Mouse (Mus musculus) megakaryocyte, embryonic 14.5 days (primary cell): ENCODE results near the gene 1110008L16Rik. TPM values are rescaled to one million over a fixed set of nuclear protein-coding genes. Genes with fewer than 3 reads are reported as not detected.
"Not testable (repeated sequence)": the region's sequence is repeated elsewhere in the genome, so short reads cannot be mapped to it uniquely, and the experiment has no call there.

ENCODE experiments used
- H3K27me3 ChIP-seq: replicated peaks from 2 replicates; pipeline ENCODE3; 2012; ENCODE audit warnings: inconsistent platforms
- H3K36me3 ChIP-seq: replicated peaks from 2 replicates; pipeline ENCODE3; 2012; ENCODE audit warnings: low read length, inconsistent platforms, mixed read lengths
- H3K4me1 ChIP-seq: 2 replicates; pipeline ENCODE4 v1.6.1; 2012; ENCODE audit warnings: inconsistent platforms
- H3K4me3 ChIP-seq: replicated peaks from 2 replicates; pipeline ENCODE3; 2012; ENCODE audit warnings: moderate library complexity, mild to moderate bottlenecking, inconsistent platforms
- H3K9me3 ChIP-seq: 2 replicates; pipeline ENCODE4 v1.6.1; 2012; ENCODE audit warnings: inconsistent platforms
- FLI1 ChIP-seq: IDR thresholded peaks from 2 replicates; pipeline ENCODE4 v1.6.1; 2012; ENCODE audit warnings: low read length, inconsistent platforms, mixed read lengths
- GATA1 ChIP-seq: IDR thresholded peaks from 3 replicates; pipeline ENCODE4 v1.6.1; 2012; ENCODE audit warnings: mixed read lengths, low read length, inconsistent platforms, borderline replicate concordance
- polyA plus RNA-seq: library from polyadenylated mRNA; stranded (reverse); fragments of >175 nt; gene quantifications from 2 replicates; pipeline ENCODE4 v1.2.3, GENCODE M21; 2012; ENCODE audit warnings: low replicate concordance; ENCODE audit not compliant: insufficient read depth

The 1110008L16Rik gene
- polyA plus RNA-seq, 1 experiment: 0.79 TPM

GRCm38 (mm10) chr12:55307566-55307965 is 8.2 kb downstream of the 1110008L16Rik start:
- H3K27me3 ChIP-seq: no peaks in the 10 kb centered on the region
- peaks cover 62% of the 10 kb centered on the region for H3K36me3 ChIP-seq
- H3K4me3 ChIP-seq: no peak overlapping the region
- no peak for TF ChIP-seq FLI1
- no peak for TF ChIP-seq GATA1
- H3K9me3 ChIP-seq: no peaks in the 10 kb centered on the region
- peaks cover 20% of the 10 kb centered on the region for H3K4me1 ChIP-seq

- peaks cover 66% of the 10 kb centered on the region for H3K36me3 ChIP-seq
- TF ChIP-seq FLI1 (no peak), GATA1 (no peak)
- H3K4me3 ChIP-seq: no peak overlapping the region
Measured at GRCm38 (mm10) chr12:55308731-55309130, 9.4 kb downstream of the 1110008L16Rik start.

DNA sequence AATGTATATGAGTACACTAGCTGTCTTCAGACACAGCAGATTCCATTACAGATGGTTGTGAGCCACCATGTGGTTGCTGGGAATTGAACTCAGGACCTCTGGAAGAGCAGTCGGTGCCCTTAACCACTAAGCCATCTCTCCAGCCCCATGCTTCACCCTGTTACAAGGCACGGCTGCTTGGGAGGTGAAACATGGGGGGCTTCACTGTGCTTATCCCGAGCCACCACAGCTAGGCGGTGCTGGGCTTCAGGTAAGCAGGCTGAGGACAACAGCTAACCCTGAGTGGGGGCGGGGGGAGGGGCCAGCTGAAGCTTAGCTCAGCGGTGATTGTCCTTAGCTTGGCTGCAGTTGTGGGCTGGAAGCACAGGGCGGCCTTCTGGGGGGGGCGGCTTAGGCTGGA is 10.1 kb downstream of the 1110008L16Rik start:
- no peak overlapping the region for H3K4me3 ChIP-seq
- H3K9me3 ChIP-seq: no peaks in the 10 kb centered on the region
- peaks cover 10% of the 10 kb centered on the region; the same call in 1 of the 2 replicates for H3K4me1 ChIP-seq
- H3K36me3 ChIP-seq: peaks cover 72% of the 10 kb centered on the region
- no peaks in the 10 kb centered on the region for H3K27me3 ChIP-seq
- TF ChIP-seq GATA1 (no peak), FLI1 (no peak)

More at GRCm38 (mm10) chr12:55308731-55309130, 9.4 kb downstream of the 1110008L16Rik start:
- no peaks in the 10 kb centered on the region for H3K9me3 ChIP-seq
- no peaks in the 10 kb centered on the region for H3K27me3 ChIP-seq
- H3K4me1 ChIP-seq: peaks cover 16% of the 10 kb centered on the region

DNA sequence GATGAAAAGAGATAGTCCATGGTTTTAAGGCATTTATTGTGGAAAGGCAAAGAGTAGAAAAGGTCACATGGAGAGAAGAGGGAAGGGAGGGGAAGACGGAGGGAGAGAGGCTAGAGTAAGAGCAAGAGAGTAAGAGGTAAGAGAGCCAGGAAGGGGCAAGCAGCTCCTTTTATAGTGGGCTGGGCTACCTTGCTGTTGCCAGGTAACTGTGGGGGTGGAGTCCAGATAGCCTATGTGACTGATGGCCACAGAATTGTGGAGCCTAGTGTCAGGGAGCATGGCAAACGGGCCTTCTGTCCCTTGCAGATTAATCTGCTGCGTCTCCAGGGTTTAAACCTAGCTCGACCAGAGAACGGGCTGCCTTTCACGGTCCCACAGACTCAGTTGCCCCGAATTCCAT is 12.5 kb downstream of the 1110008L16Rik start:
- peaks cover 67% of the 10 kb centered on the region for H3K36me3 ChIP-seq
- no peaks in the 10 kb centered on the region for H3K9me3 ChIP-seq
- peaks cover 21% of the 10 kb centered on the region for H3K4me1 ChIP-seq
- H3K4me3 ChIP-seq: no peak overlapping the region
- no peaks in the 10 kb centered on the region for H3K27me3 ChIP-seq
- no peak for TF ChIP-seq GATA1
- no peak for TF ChIP-seq FLI1

DNA sequence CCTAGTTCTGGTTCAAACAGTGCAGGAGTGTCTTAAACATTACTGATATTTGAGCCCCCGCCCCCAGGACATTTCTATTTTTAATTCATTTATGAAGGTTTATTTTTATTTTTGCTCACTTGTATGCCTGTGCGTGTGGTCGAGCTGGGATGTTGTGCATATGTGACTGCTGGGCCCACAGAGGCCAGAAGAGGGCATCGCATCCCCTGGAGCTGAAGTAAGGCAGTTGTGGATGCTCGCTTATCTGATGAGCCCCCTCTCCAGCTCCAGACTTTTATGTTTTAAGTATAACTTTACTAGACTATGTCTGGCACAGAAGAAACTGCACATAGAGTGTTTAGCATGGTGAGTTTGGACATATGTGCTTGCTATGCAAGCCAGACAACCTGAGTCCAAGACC is 14.5 kb downstream of the 1110008L16Rik start:
- H3K4me1 ChIP-seq: peaks cover 15% of the 10 kb centered on the region
- peaks cover 62% of the 10 kb centered on the region for H3K36me3 ChIP-seq
- TF ChIP-seq FLI1 (no peak), GATA1 (no peak)
- no peaks in the 10 kb centered on the region for H3K27me3 ChIP-seq
- no peaks in the 10 kb centered on the region for H3K9me3 ChIP-seq
- H3K4me3 ChIP-seq: no peak overlapping the region

GRCm38 (mm10) chr12:55315192-55315591 is 15.8 kb downstream of the 1110008L16Rik start:
- no peak for TF ChIP-seq FLI1
- no peak for TF ChIP-seq GATA1

DNA sequence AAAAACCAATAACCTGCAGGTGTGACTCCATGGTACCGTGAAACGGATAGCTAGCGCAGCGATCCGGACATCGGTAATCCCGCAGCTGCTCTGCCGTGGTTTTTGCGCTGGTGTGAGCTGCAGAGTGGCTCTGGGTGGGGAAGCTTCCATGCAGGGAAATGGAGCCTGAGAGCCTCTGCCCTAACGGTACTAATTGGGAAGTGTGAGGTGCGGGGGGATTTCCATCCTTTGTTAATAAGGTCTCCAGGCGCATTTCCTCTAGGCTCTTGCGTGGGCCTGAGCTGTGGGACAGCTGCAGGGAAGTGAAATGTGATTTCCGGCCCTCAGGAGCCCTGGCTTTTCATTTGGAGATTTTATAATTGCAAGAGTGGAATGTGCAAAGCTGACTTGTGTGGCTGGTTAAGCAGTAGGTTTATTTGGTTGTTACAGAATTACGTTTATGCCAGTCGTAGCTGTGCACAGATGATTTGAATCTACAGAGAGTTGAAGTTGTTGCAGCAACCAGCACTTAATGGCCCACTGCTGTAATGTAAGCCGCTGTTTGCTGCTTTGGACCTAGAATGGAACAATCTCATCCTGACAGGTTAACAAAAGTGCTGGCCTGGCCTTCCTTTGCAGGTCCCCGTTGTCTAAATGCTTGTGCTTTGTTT is 22.4 kb downstream of the 1110008L16Rik start:
- peaks cover 43% of the 10 kb centered on the region for H3K36me3 ChIP-seq
- H3K27me3 ChIP-seq: no peaks in the 10 kb centered on the region
- TF ChIP-seq GATA1 (no peak), FLI1 (no peak)
- peaks cover 19% of the 10 kb centered on the region for H3K4me1 ChIP-seq
- no peak overlapping the region for H3K4me3 ChIP-seq
- H3K9me3 ChIP-seq: no peaks in the 10 kb centered on the region

More at GRCm38 (mm10) chr12:55315192-55315591, 15.8 kb downstream of the 1110008L16Rik start:
- Histone ChIP-seq H3K4me1 (peaks cover 15% of the 10 kb centered on the region), H3K27me3 (no peaks in the 10 kb centered on the region), H3K36me3 (peaks cover 60% of the 10 kb centered on the region), H3K9me3 (no peaks in the 10 kb centered on the region), H3K4me3 (no peak overlapping the region)

DNA sequence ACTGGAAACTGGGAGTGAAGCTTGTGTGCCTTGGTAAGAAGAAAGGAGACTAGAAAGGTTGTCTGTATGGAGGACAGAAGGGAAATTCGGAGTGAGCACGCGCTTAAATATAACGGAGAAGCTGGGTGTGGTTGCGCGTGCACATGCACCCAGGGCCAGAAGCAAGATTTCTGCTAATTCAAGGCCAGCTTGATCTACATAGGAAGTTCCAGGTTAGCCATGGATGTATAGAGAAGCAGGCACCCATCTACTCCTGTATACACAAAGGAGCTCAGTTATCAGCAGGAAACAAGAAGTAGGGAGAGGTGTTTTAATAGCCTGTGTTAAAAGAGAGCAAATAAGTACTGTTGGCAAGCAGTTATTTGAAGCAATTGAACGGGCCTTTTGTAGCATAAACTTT is 26.3 kb downstream of the 1110008L16Rik start:
- Histone ChIP-seq H3K4me1 (peaks cover 40% of the 10 kb centered on the region), H3K9me3 (no peaks in the 10 kb centered on the region), H3K36me3 (peaks cover 40% of the 10 kb centered on the region), H3K4me3 (no peak overlapping the region), H3K27me3 (no peaks in the 10 kb centered on the region)
- TF ChIP-seq GATA1 (no peak), FLI1 (no peak)

DNA sequence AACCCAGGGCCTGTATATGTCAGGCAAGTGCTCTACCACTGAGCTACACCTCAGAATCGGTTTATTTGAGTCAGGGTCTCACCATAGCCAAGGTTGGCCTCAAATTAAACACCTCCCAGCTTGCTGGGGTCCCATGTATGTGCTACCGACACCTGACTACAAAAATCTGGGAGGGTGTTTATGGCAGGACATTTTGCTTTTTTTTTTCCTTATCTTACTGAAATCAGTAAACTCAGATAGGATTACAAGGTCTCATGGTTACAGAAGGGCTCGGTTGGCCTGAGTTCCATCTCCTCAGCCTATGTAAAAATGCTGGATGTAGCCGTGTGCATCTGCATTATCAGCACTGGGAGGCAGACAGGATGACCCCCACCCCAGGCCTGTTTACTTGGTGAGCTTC is 29.4 kb downstream of the 1110008L16Rik start:
- no peaks in the 10 kb centered on the region for H3K27me3 ChIP-seq
- peaks cover 41% of the 10 kb centered on the region for H3K4me1 ChIP-seq
- H3K36me3 ChIP-seq: peaks cover 39% of the 10 kb centered on the region
- H3K9me3 ChIP-seq: no peaks in the 10 kb centered on the region
- peak overlapping the region; percentile 71 for H3K4me3 ChIP-seq
- TF ChIP-seq GATA1: no peak
- TF ChIP-seq FLI1: no peak

GRCm38 (mm10) chr12:55329351-55329750 is 30.0 kb downstream of the 1110008L16Rik start:
- H3K36me3 ChIP-seq: peaks cover 39% of the 10 kb centered on the region
- H3K27me3 ChIP-seq: no peaks in the 10 kb centered on the region
- H3K4me3 ChIP-seq: peak overlapping the region; percentile 76
- TF ChIP-seq GATA1 (no peak), FLI1 (no peak)
- H3K9me3 ChIP-seq: no peaks in the 10 kb centered on the region
- H3K4me1 ChIP-seq: peaks cover 39% of the 10 kb centered on the region

DNA sequence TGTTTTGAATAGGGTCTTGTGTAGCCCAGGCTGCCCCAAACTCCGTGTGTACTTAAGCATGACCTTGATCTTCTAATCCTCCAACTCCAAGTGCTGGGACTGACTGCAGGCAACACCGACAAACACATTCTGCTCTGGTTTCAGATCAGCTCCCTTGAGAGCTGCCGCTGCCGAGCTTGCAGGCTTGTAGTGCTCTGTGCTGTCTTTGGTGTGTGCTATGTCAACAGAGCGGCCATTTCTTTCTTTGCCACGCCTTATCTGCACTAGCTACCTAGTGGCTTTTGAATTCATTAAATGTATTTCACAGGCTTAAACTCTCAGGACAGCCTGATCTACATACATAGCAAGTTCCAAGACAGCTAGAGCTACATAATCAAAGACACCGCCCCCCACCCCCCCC is 34.3 kb downstream of the 1110008L16Rik start:
- no peaks in the 10 kb centered on the region for H3K27me3 ChIP-seq
- H3K36me3 ChIP-seq: peaks cover 35% of the 10 kb centered on the region
- peaks cover 17% of the 10 kb centered on the region for H3K4me1 ChIP-seq
- no peak overlapping the region for H3K4me3 ChIP-seq
- TF ChIP-seq FLI1 (no peak), GATA1 (no peak)
- H3K9me3 ChIP-seq: no peaks in the 10 kb centered on the region

DNA sequence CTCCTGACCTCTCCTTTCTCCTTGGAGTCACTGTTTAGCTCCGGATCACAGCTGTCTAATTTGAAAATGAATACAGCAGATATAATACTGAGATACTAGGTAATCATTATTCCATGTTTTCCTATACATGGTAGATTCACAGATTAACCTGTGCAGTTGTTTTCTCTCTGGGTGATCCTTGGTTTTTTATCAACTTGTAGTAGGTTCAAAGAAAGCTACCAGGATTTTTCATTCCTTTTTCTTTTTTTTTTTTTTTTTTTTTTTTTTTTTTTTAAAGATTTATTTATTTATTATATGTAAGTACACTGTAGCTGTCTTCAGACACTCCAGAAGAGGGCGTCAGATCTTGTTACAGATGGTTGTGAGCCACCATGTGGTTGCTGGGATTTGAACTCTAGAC is 39.1 kb downstream of the 1110008L16Rik start:
- Histone ChIP-seq H3K4me1 (peaks cover 11% of the 10 kb centered on the region), H3K36me3 (peaks cover 22% of the 10 kb centered on the region)
- H3K9me3 ChIP-seq, H3K4me3 ChIP-seq, H3K27me3 ChIP-seq: not testable (repeated sequence)

DNA sequence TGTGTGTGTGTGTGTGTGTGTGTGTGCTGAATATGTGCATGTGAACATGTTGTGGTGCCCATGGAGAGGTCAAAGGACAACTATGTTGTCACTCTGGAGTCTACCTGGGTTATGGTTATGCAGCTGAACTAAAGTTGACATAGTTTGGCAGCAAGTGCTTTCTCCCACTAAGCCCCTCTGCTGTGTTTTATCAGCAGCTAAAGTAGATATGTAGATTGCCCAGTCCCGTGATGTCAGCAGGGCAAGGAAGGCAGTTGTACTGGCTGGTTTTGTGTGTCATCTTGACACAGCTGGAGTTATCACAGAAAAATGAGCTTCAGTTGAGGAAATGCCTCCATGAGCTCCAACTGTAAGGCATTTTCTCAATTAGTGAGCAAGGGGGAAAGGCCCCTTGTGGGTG is 43.7 kb downstream of the 1110008L16Rik start:
- H3K4me1 ChIP-seq: peaks cover 33% of the 10 kb centered on the region
- peaks cover 23% of the 10 kb centered on the region for H3K36me3 ChIP-seq
- H3K9me3 ChIP-seq, H3K4me3 ChIP-seq, H3K27me3 ChIP-seq: not testable (repeated sequence)
